Mouse (Mus musculus): ENCODE results near the gene Atp6v1g2.

- TF ChIP-seq CTCF (conservative IDR thresholded peaks at IDR 0.05; ENCODE audit: low read length) (peak; percentile 2; the same call in 1 of the 2 replicates), POU5F1 (IDR thresholded peaks at IDR 0.05; ENCODE audit: borderline replicate concordance, low read length) (no peak)
Observed at GRCm38 (mm10) chr17:35195631-35196320, 37.7 kb upstream of the Atp6v1g2 start.
